Mouse (Mus musculus) MEL (cell line): ENCODE results near the gene Trpv4. TPM values are rescaled to one million over a fixed set of nuclear protein-coding genes. Genes with fewer than 3 reads are reported as not detected.
A peak's percentile ranks its signal among the peaks of the same experiment; 100 is the strongest.

Experiments
- DNase-seq: peaks from one replicate; pipeline ENCODE4 v3.0.0; 2011; ENCODE audit warnings: low read depth, low spot score
- H3K27ac ChIP-seq: 2 replicates; pipeline ENCODE4 v1.5.1; 2012; ENCODE audit warnings: low read depth, mild to moderate bottlenecking, control low read depth, low read length, moderate library complexity; ENCODE audit not compliant: control insufficient read depth
- H3K27me3 ChIP-seq, 2 experiments: fragments of 150-350 bp in 1 of 2; sonication (generic) in 1 of 2; 2 replicates each; pipeline ENCODE4 v1.6.1; 2012; ENCODE audit warnings: low read length in 2 of 2, mild to moderate bottlenecking in 2 of 2, improper control_type of control experiment in 1 of 2, moderate library complexity in 1 of 2; ENCODE audit not compliant: insufficient read depth in 2 of 2, control insufficient read depth in 1 of 2
- H3K36me3 ChIP-seq, 2 experiments: 2 replicates each; pipeline ENCODE4 v1.6.1; 2012 to 2014; ENCODE audit warnings: low read length in 2 of 2, improper control_type of control experiment in 1 of 2, inconsistent platforms in 1 of 2, mild to moderate bottlenecking in 1 of 2; ENCODE audit not compliant: insufficient read depth in 2 of 2, control insufficient read depth in 1 of 2
- H3K4me1 ChIP-seq, 2 experiments: fragments of 150-350 bp in 1 of 2; sonication (generic) in 1 of 2; 2 replicates each; pipeline ENCODE4 v1.6.1; 2012; ENCODE audit warnings: low read length in 2 of 2, improper control_type of control experiment in 1 of 2, mild to moderate bottlenecking in 1 of 2; ENCODE audit not compliant: insufficient read depth in 2 of 2, control insufficient read depth in 1 of 2
- H3K4me3 ChIP-seq, 2 experiments: fragments of 150-350 bp in 1 of 2; sonication (generic) in 1 of 2; 2 replicates each; pipeline ENCODE4 v1.5.1; 2012; ENCODE audit warnings: low read depth in 2 of 2, low read length in 2 of 2, mild to moderate bottlenecking in 2 of 2, moderate library complexity in 2 of 2, control low read depth in 1 of 2, improper control_type of control experiment in 1 of 2; ENCODE audit not compliant: control insufficient read depth in 1 of 2, insufficient read depth in 1 of 2
- H3K79me2 ChIP-seq: 2 replicates; pipeline ENCODE4 v1.6.1; 2012; ENCODE audit warnings: mild to moderate bottlenecking, low read length, moderate library complexity; ENCODE audit not compliant: control insufficient read depth, poor library complexity, insufficient read depth
- H3K9ac ChIP-seq: 2 replicates; pipeline ENCODE4 v1.6.1; 2012; ENCODE audit warnings: low read depth, mild to moderate bottlenecking, control low read depth, low read length, moderate library complexity; ENCODE audit not compliant: control insufficient read depth, poor library complexity, severe bottlenecking
- H3K9me3 ChIP-seq: fragments of 150-350 bp; sonication (generic); replicated peaks from 2 replicates; pipeline ENCODE4 v1.6.1; 2012; ENCODE audit warnings: mild to moderate bottlenecking, low read length, improper control_type of control experiment, moderate library complexity; ENCODE audit not compliant: insufficient read depth
- CHD1 ChIP-seq: IDR thresholded peaks from 2 replicates; pipeline ENCODE4 v1.6.1; 2012; ENCODE audit warnings: low read depth, mild to moderate bottlenecking, inconsistent platforms, low read length, improper control_type of control experiment
- EP300 ChIP-seq, 2 experiments: IDR thresholded peaks; 2 replicates each; pipeline ENCODE4 v1.6.1; 2011; ENCODE audit warnings: improper control_type of control experiment in 2 of 2, low read length in 2 of 2, low read depth in 1 of 2, mild to moderate bottlenecking in 1 of 2
- ETS1 ChIP-seq: IDR thresholded peaks from 2 replicates; pipeline ENCODE4 v1.6.1; 2012; ENCODE audit warnings: low read depth, mild to moderate bottlenecking, inconsistent platforms, low read length, improper control_type of control experiment, moderate library complexity
- GATA1 ChIP-seq: IDR thresholded peaks from 2 replicates; pipeline ENCODE4 v1.6.1; 2011; ENCODE audit warnings: low read depth, low read length, improper control_type of control experiment
- HCFC1 ChIP-seq: IDR thresholded peaks from 2 replicates; pipeline ENCODE4 v1.6.1; 2012; ENCODE audit warnings: low read depth, mild to moderate bottlenecking, inconsistent platforms, low read length, improper control_type of control experiment, moderate library complexity
- KAT2A ChIP-seq: conservative IDR thresholded peaks from 2 replicates; pipeline ENCODE4 v1.6.1; 2012; ENCODE audit warnings: low read depth, low read length, improper control_type of control experiment, inconsistent platforms
- MAX ChIP-seq: IDR thresholded peaks from 2 replicates; pipeline ENCODE4 v1.6.1; 2011; ENCODE audit warnings: low read length, improper control_type of control experiment
- MAZ ChIP-seq: IDR thresholded peaks from 2 replicates; pipeline ENCODE4 v1.6.1; 2012; ENCODE audit warnings: low read depth, mild to moderate bottlenecking, inconsistent platforms, low read length, improper control_type of control experiment
- NRF1 ChIP-seq: IDR thresholded peaks from 2 replicates; pipeline ENCODE4 v1.6.1; 2014; ENCODE audit warnings: low read depth, mild to moderate bottlenecking, inconsistent platforms, low read length, improper control_type of control experiment, moderate library complexity; ENCODE audit not compliant: poor library complexity, insufficient read depth, severe bottlenecking
- TBP ChIP-seq: IDR thresholded peaks from 2 replicates; pipeline ENCODE4 v1.8.0; 2011; ENCODE audit warnings: low read depth, low read length, improper control_type of control experiment
- UBTF ChIP-seq: IDR thresholded peaks from 2 replicates; pipeline ENCODE4 v1.6.1; 2012; ENCODE audit warnings: low read depth, mild to moderate bottlenecking, inconsistent platforms, low read length, improper control_type of control experiment, moderate library complexity, borderline replicate concordance; ENCODE audit not compliant: insufficient read depth
- USF1 ChIP-seq: IDR thresholded peaks from 2 replicates; pipeline ENCODE4 v1.6.1; 2014; ENCODE audit warnings: low read depth, mild to moderate bottlenecking, inconsistent platforms, low read length, improper control_type of control experiment, moderate library complexity
- ZKSCAN1 ChIP-seq: IDR thresholded peaks from 2 replicates; pipeline ENCODE4 v1.6.1; 2012; ENCODE audit warnings: low read depth, mild to moderate bottlenecking, inconsistent platforms, low read length, improper control_type of control experiment, moderate library complexity
- ZMIZ1 ChIP-seq: IDR thresholded peaks from 2 replicates; pipeline ENCODE4 v1.6.1; 2012; ENCODE audit warnings: low read depth, mild to moderate bottlenecking, inconsistent platforms, low read length, improper control_type of control experiment, moderate library complexity
- ZNF384 ChIP-seq: IDR thresholded peaks from 2 replicates; pipeline ENCODE4 v1.6.1; 2012; ENCODE audit warnings: low read depth, mild to moderate bottlenecking, inconsistent platforms, low read length, improper control_type of control experiment
- polyA plus RNA-seq, 2 experiments: library from polyadenylated mRNA; stranded (reverse) in 1 of 2; unstranded in 1 of 2; fragments of >175 nt in 1 of 2; fragments of >200 nt in 1 of 2; gene quantifications; 2 replicates each; pipeline versions ENCODE4 v1.2.1 to v1.2.4; 2012; ENCODE audit warnings: low replicate concordance in 2 of 2, low read depth in 1 of 2; ENCODE audit not compliant: insufficient read length in 2 of 2, insufficient read depth in 1 of 2, missing spikeins in 1 of 2
- total RNA-seq: library from RNA; depleted of rRNA; stranded (reverse); fragments of 300-350 nt; gene quantifications from 2 replicates; pipeline ENCODE4 v1.2.3, GENCODE M21; 2012

Trpv4 gene
- total and polyA plus RNA-seq, 3 experiments, result 0.29 TPM; not detected in 2

GRCm38 (mm10) chr5:114617809-114618208 lies 40.4 kb downstream of the Trpv4 start:
- H3K4me3 ChIP-seq, result no peak overlapping the region
- TF ChIP-seq USF1, result peak; percentile 59; the same call in 1 of the 2 replicates
- TF ChIP-seq TBP, result no peak
- H3K9ac ChIP-seq, result no peak overlapping the region
- no peaks in the 10 kb centered on the region for H3K9me3 ChIP-seq
- H3K27ac ChIP-seq, result no peak overlapping the region
- no peak for DNase-seq
- H3K36me3 ChIP-seq, result no peaks in the 10 kb centered on the region
- no peaks in the 10 kb centered on the region for H3K4me1 ChIP-seq
- H3K27me3 ChIP-seq, result no peaks in the 10 kb centered on the region
- no peaks in the 10 kb centered on the region for H3K79me2 ChIP-seq

- H3K36me3 ChIP-seq, result no peaks in the 10 kb centered on the region
- no peak overlapping the region for H3K27ac ChIP-seq
- DNase-seq, result peak; percentile 82
- H3K4me1 ChIP-seq, result no peaks in the 10 kb centered on the region
- H3K9me3 ChIP-seq, result no peaks in the 10 kb centered on the region
- no peaks in the 10 kb centered on the region for H3K79me2 ChIP-seq
- no peak overlapping the region for H3K4me3 ChIP-seq
- H3K9ac ChIP-seq, result no peak overlapping the region
- no peaks in the 10 kb centered on the region for H3K27me3 ChIP-seq
- no peak for TF ChIP-seq ZMIZ1
- TF ChIP-seq NRF1, result no peak
- TF ChIP-seq ZKSCAN1, result no peak
- TF ChIP-seq ETS1, result no peak
- TF ChIP-seq GATA1, result no peak
- no peak for TF ChIP-seq KAT2A
- no peak for TF ChIP-seq MAZ
- no peak for TF ChIP-seq UBTF
- no peak for TF ChIP-seq HCFC1
- no peak for TF ChIP-seq EP300 (IDR thresholded peaks at IDR 0.05; ENCODE audit: low read depth in 1 of 2, low read length in 2 of 2)
- no peak for TF ChIP-seq ZNF384
- no peak for TF ChIP-seq CHD1
- no peak for TF ChIP-seq MAX
Measured at GRCm38 (mm10) chr5:114616336-114617061, 41.7 kb downstream of the Trpv4 start.
